Mouse (Mus musculus) monocyte, adult 59 days (primary cell): ENCODE data around the gene H2al1f. TPM values are rescaled to one million over a fixed set of nuclear protein-coding genes. Genes with fewer than 3 reads are reported as not detected.

Experiments used
- total RNA-seq, 2 experiments: library from RNA; stranded (reverse); gene quantifications; one replicate each; pipeline ENCODE4 v1.2.4; 2023

H2al1f gene
- not detected for total RNA-seq

GRCm38 (mm10) chrX:11314858-11315257, at the start of gene H2al1f:
Gene H2al1f, plus strand, starts transcription at chrX:11315158.

DNA sequence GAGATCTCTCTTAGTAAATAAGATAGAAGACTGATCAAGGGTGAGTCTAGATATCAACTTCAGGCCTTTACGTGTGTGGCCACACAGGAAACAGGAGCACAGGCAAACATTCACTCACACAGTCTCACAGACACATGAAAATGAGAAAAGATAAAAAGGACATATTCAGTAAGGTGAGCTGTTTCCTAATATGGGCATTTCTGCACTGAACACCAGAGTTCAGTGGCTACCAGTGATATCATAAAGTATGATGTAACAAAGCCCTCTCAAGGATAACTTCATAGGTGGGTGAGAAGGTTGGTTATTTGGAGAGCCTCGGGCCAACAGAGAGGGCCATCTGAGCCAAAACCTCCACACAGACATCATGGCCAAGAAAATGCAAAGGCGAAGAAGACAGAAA, 16.0 kb upstream of the H2al1f start, which contains the start of gene H2al1a:
Gene H2al1a (plus strand): TSS at position 301 of the 400 bp plus-strand sequence.

GRCm38 (mm10) chrX:11302132-11302531, 12.8 kb upstream of the H2al1f start, which contains the start of gene H2al1b:
Gene H2al1b, plus strand, starts transcription at chrX:11302432.

GRCm38 (mm10) chrX:11305355-11305754, 9.6 kb upstream of the H2al1f start, which contains the start of gene H2al1c:
Gene H2al1c, plus strand, starts transcription at chrX:11305655.

DNA sequence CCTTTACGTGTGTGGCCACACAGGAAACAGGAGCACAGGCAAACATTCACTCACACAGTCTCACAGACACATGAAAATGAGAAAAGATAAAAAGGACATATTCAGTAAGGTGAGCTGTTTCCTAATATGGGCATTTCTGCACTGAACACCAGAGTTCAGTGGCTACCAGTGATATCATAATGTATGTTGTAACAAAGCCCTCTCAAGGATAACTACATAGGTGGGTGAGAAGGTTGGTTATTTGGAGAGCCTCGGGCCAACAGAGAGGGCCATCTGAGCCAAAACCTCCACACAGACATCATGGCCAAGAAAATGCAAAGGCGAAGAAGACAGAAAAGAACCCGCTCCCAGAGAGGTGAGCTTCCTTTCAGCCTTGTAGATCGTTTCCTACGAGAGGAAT, 6.4 kb upstream of the H2al1f start, which contains the start of gene H2al1d:
Gene H2al1d (plus strand): TSS at position 301 of the 400 bp plus-strand sequence.

DNA sequence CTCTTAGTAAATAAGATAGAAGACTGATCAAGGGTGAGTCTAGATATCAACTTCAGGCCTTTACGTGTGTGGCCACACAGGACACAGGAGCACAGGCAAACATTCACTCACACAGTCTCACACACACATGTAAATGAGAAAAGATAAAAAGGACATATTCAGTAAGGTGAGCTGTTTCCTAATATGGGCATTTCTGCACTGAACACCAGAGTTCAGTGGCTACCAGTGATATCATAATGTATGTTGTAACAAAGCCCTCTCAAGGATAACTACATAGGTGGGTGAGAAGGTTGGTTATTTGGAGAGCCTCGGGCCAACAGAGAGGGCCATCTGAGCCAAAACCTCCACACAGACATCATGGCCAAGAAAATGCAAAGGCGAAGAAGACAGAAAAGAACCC, 3.3 kb upstream of the H2al1f start, which contains the start of gene H2al1e:
Gene H2al1e (plus strand): TSS at position 301 of the 400 bp plus-strand sequence.

DNA sequence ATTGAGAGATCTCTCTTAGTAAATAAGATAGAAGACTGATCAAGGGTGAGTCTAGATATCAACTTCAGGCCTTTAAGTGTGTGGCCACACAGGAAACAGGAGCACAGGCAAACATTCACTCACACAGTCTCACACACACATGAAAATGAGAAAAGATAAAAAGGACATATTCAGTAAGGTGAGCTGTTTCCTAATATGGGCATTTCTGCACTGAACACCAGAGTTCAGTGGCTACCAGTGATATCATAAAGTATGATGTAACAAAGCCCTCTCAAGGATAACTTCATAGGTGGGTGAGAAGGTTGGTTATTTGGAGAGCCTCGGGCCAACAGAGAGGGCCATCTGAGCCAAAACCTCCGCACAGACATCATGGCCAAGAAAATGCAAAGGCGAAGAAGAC, 3.0 kb downstream of the H2al1f start, which contains the start of gene H2al1g:
Gene H2al1g (plus strand): TSS at position 301 of the 400 bp plus-strand sequence.

GRCm38 (mm10) chrX:11321192-11321591, 6.2 kb downstream of the H2al1f start, which contains the start of gene H2al1h:
Gene H2al1h, plus strand, starts transcription at chrX:11321492.

DNA sequence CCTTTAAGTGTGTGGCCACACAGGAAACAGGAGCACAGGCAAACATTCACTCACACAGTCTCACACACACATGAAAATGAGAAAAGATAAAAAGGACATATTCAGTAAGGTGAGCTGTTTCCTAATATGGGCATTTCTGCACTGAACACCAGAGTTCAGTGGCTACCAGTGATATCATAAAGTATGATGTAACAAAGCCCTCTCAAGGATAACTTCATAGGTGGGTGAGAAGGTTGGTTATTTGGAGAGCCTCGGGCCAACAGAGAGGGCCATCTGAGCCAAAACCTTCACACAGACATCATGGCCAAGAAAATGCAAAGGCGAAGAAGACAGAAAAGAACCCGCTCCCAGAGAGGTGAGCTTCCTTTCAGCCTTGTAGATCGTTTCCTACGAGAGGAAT, 9.4 kb downstream of the H2al1f start, which contains the start of gene H2al1i:
Gene H2al1i (plus strand): TSS at position 301 of the 400 bp plus-strand sequence.

DNA sequence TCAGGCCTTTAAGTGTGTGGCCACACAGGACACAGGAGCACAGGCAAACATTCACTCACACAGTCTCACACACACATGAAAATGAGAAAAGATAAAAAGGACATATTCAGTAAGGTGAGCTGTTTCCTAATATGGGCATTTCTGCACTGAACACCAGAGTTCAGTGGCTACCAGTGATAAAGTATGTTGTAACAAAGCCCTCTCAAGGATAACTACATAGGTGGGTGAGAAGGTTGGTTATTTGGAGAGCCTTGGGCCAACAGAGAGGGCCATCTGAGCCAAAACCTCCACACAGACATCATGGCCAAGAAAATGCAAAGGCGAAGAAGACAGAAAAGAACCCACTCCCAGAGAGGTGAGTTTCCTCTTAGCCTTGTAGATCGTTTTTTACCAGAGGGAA, 12.6 kb downstream of the H2al1f start, which contains the start of gene H2al1j:
Gene H2al1j (plus strand): TSS at position 301 of the 400 bp plus-strand sequence.

Other genes with a start within 250 kb of the H2al1f start
- not detected for gene H2al1a, start 15.9 kb upstream of the H2al1f start, total RNA-seq
- gene H2al1b, start 12.7 kb upstream of the H2al1f start, total RNA-seq: not detected
- gene H2al1c, start 9.5 kb upstream of the H2al1f start, total RNA-seq: not detected
- not detected for gene H2al1d, start 6.3 kb upstream of the H2al1f start, total RNA-seq
- gene H2al1e, start 3.2 kb upstream of the H2al1f start, total RNA-seq: not detected
- not detected for gene H2al1g, start 3.1 kb downstream of the H2al1f start, total RNA-seq
- not detected for gene H2al1h, start 6.3 kb downstream of the H2al1f start, total RNA-seq
- gene H2al1i, start 9.5 kb downstream of the H2al1f start, total RNA-seq: not detected
- gene H2al1j, start 12.7 kb downstream of the H2al1f start, total RNA-seq: not detected